Mouse (Mus musculus): Measurements from ENCODE around the gene E2f8. TPM values are rescaled to one million over a fixed set of nuclear protein-coding genes. Genes with fewer than 3 reads are reported as not detected.

Gene E2f8
- polyA plus RNA-seq, 1 experiment from 2014 or later, result 22.3 TPM

GRCm38 (mm10) chr7:48867576-48867975 lies 13.8 kb downstream of the E2f8 start:
- no peak overlapping the region for H3K4me3 ChIP-seq (replicated peaks)
- H3K9ac ChIP-seq, result no peak overlapping the region
- peaks cover 51% of the 10 kb centered on the region for H3K36me3 ChIP-seq
- no peak for ATAC-seq
- WGBS, result 92% methylated on average over 18 of the region's 18 CpGs
- H3K27ac ChIP-seq, result no peak overlapping the region
- no peak overlapping the region for H3K4me2 ChIP-seq (replicated peaks)
- H3K9me3 ChIP-seq, result no peaks in the 10 kb centered on the region
- H3K4me1 ChIP-seq (replicated peaks), result no peaks in the 10 kb centered on the region
- no peaks in the 10 kb centered on the region for H3K27me3 ChIP-seq (replicated peaks)

GRCm38 (mm10) chr7:48864671-48865458 lies 16.5 kb downstream of the E2f8 start:
- Histone ChIP-seq H3K9ac (no peak overlapping the region), H3K4me2 (replicated peaks) (no peak overlapping the region), H3K36me3 (peaks cover 28% of the 10 kb centered on the region), H3K4me3 (replicated peaks) (no peak overlapping the region), H3K9me3 (no peaks in the 10 kb centered on the region), H3K27me3 (replicated peaks) (no peaks in the 10 kb centered on the region), H3K4me1 (replicated peaks) (no peaks in the 10 kb centered on the region), H3K27ac (no peak overlapping the region)
- ATAC-seq, result no peak
- 89% methylated on average over 9 of the region's 9 CpGs for WGBS

- no peak overlapping the region for H3K4me3 ChIP-seq (replicated peaks)
- ATAC-seq, result no peak
- no peaks in the 10 kb centered on the region for H3K9me3 ChIP-seq
- no peaks in the 10 kb centered on the region for H3K27me3 ChIP-seq (replicated peaks)
- no peak overlapping the region for H3K9ac ChIP-seq
- no peaks in the 10 kb centered on the region for H3K4me1 ChIP-seq (replicated peaks)
- H3K4me2 ChIP-seq (replicated peaks), result no peak overlapping the region
- H3K36me3 ChIP-seq, result peaks cover 22% of the 10 kb centered on the region
- no peak overlapping the region for H3K27ac ChIP-seq
These were observed 17.2 kb downstream of the E2f8 start for GRCm38 (mm10) chr7:48864199-48864598.

- H3K4me1 ChIP-seq (replicated peaks), result no peaks in the 10 kb centered on the region
- 91% methylated on average over 4 of the region's 4 CpGs for WGBS
- H3K4me2 ChIP-seq (replicated peaks), result no peak overlapping the region
- H3K9me3 ChIP-seq, result no peaks in the 10 kb centered on the region
- ATAC-seq, result no peak
- H3K4me3 ChIP-seq (replicated peaks), result no peak overlapping the region
- H3K27ac ChIP-seq, result no peak overlapping the region
- no peaks in the 10 kb centered on the region for H3K27me3 ChIP-seq (replicated peaks)
- H3K9ac ChIP-seq, result no peak overlapping the region
- peaks cover 6% of the 10 kb centered on the region; the same call in 1 of the 2 replicates for H3K36me3 ChIP-seq
These were observed 19.6 kb downstream of the E2f8 start for GRCm38 (mm10) chr7:48861796-48862195.

GRCm38 (mm10) chr7:48860948-48861347 lies 20.4 kb downstream of the E2f8 start:
- no peak for ATAC-seq
- H3K9ac ChIP-seq, result no peak overlapping the region
- H3K27me3 ChIP-seq (replicated peaks), result no peaks in the 10 kb centered on the region
- H3K4me2 ChIP-seq (replicated peaks), result no peak overlapping the region
- WGBS, result 41% methylated on average over 1 of the region's 1 CpGs
- no peak overlapping the region for H3K27ac ChIP-seq
- no peak overlapping the region for H3K4me3 ChIP-seq (replicated peaks)
- H3K36me3 ChIP-seq, result peaks cover 3% of the 10 kb centered on the region; the same call in 1 of the 2 replicates
- no peaks in the 10 kb centered on the region for H3K9me3 ChIP-seq
- no peaks in the 10 kb centered on the region for H3K4me1 ChIP-seq (replicated peaks)

GRCm38 (mm10) chr7:48859362-48859761 lies 22.0 kb downstream of the E2f8 start:
- H3K4me2 ChIP-seq (replicated peaks), result no peak overlapping the region
- WGBS, result 78% methylated on average over 4 of the region's 4 CpGs
- H3K9ac ChIP-seq, result no peak overlapping the region
- H3K4me1 ChIP-seq (replicated peaks), result no peaks in the 10 kb centered on the region
- ATAC-seq, result no peak
- no peaks in the 10 kb centered on the region for H3K9me3 ChIP-seq
- no peaks in the 10 kb centered on the region for H3K27me3 ChIP-seq (replicated peaks)
- no peak overlapping the region for H3K4me3 ChIP-seq (replicated peaks)
- no peaks in the 10 kb centered on the region for H3K36me3 ChIP-seq
- H3K27ac ChIP-seq, result no peak overlapping the region

GRCm38 (mm10) chr7:48858257-48858656 lies 23.1 kb downstream of the E2f8 start:
- no peak for ATAC-seq
- H3K27ac ChIP-seq, result no peak overlapping the region
- no peak overlapping the region for H3K4me2 ChIP-seq (replicated peaks)
- no peaks in the 10 kb centered on the region for H3K4me1 ChIP-seq (replicated peaks)
- whole genome bisulfite sequencing, result 43% methylated on average over 1 of the region's 1 CpGs
- no peaks in the 10 kb centered on the region for H3K27me3 ChIP-seq (replicated peaks)
- H3K9me3 ChIP-seq, result no peaks in the 10 kb centered on the region
- H3K36me3 ChIP-seq, result no peaks in the 10 kb centered on the region
- no peak overlapping the region for H3K4me3 ChIP-seq (replicated peaks)
- H3K9ac ChIP-seq, result no peak overlapping the region

- 96% methylated on average over 3 of the region's 3 CpGs for WGBS
- H3K4me1 ChIP-seq (replicated peaks), result no peaks in the 10 kb centered on the region
- no peak for ATAC-seq
- H3K9ac ChIP-seq, result no peak overlapping the region
- H3K27ac ChIP-seq, result no peak overlapping the region
- no peaks in the 10 kb centered on the region for H3K9me3 ChIP-seq
- H3K36me3 ChIP-seq, result no peaks in the 10 kb centered on the region
- no peak overlapping the region for H3K4me2 ChIP-seq (replicated peaks)
- H3K4me3 ChIP-seq (replicated peaks), result no peak overlapping the region
- no peaks in the 10 kb centered on the region for H3K27me3 ChIP-seq (replicated peaks)
These were observed 25.9 kb downstream of the E2f8 start for GRCm38 (mm10) chr7:48855461-48855860.

GRCm38 (mm10) chr7:48853496-48853895 lies 27.9 kb downstream of the E2f8 start:
- H3K9me3 ChIP-seq, result no peaks in the 10 kb centered on the region
- H3K27me3 ChIP-seq (replicated peaks), result no peaks in the 10 kb centered on the region
- no peaks in the 10 kb centered on the region for H3K4me1 ChIP-seq (replicated peaks)
- no peak overlapping the region for H3K9ac ChIP-seq
- H3K27ac ChIP-seq, result no peak overlapping the region
- H3K4me3 ChIP-seq (replicated peaks), result no peak overlapping the region
- WGBS, result 81% methylated on average over 13 of the region's 13 CpGs
- no peak overlapping the region for H3K4me2 ChIP-seq (replicated peaks)
- no peaks in the 10 kb centered on the region for H3K36me3 ChIP-seq
- ATAC-seq, result no peak

GRCm38 (mm10) chr7:48851529-48852104 lies 29.8 kb downstream of the E2f8 start:
- no peak for ATAC-seq
- H3K9me3 ChIP-seq, result no peaks in the 10 kb centered on the region
- H3K4me2 ChIP-seq (replicated peaks), result no peak overlapping the region
- H3K4me1 ChIP-seq (replicated peaks), result no peaks in the 10 kb centered on the region
- H3K36me3 ChIP-seq, result no peaks in the 10 kb centered on the region
- 86% methylated on average over 6 of the region's 6 CpGs for WGBS
- no peak overlapping the region for H3K4me3 ChIP-seq (replicated peaks)
- no peak overlapping the region for H3K27ac ChIP-seq
- no peaks in the 10 kb centered on the region for H3K27me3 ChIP-seq (replicated peaks)
- no peak overlapping the region for H3K9ac ChIP-seq

- WGBS, result 69% methylated on average over 11 of the region's 11 CpGs
- Histone ChIP-seq H3K4me2 (replicated peaks) (no peak within 1 kb of the TSS), H3K36me3 (no peaks in the 10 kb centered on the region), H3K4me1 (replicated peaks) (no peaks in the 10 kb centered on the region), H3K9me3 (no peaks in the 10 kb centered on the region), H3K4me3 (replicated peaks) (no peak within 1 kb of the TSS), H3K27me3 (replicated peaks) (no peaks in the 10 kb centered on the region), H3K9ac (no peak within 1 kb of the TSS), H3K27ac (no peak within 1 kb of the TSS)
- no peak for ATAC-seq
These were observed 33.4 kb downstream of the E2f8 start, which contains the start of gene Csrp3 for GRCm38 (mm10) chr7:48847820-48848650. TSS of gene Csrp3 (minus strand) at chr7:48848033.

GRCm38 (mm10) chr7:48846755-48847154 lies 34.6 kb downstream of the E2f8 start:
- Histone ChIP-seq H3K9ac (no peak overlapping the region), H3K4me2 (replicated peaks) (no peak overlapping the region), H3K4me1 (replicated peaks) (no peaks in the 10 kb centered on the region), H3K36me3 (no peaks in the 10 kb centered on the region), H3K27ac (no peak overlapping the region), H3K4me3 (replicated peaks) (no peak overlapping the region), H3K27me3 (replicated peaks) (no peaks in the 10 kb centered on the region), H3K9me3 (no peaks in the 10 kb centered on the region)
- ATAC-seq, result no peak
- WGBS, result 75% methylated on average over 6 of the region's 6 CpGs

All from intestine, embryonic 15.5 days (tissue).